Mouse (Mus musculus): ENCODE measurements around the gene Cited2.

Gene Cited2

DNA sequence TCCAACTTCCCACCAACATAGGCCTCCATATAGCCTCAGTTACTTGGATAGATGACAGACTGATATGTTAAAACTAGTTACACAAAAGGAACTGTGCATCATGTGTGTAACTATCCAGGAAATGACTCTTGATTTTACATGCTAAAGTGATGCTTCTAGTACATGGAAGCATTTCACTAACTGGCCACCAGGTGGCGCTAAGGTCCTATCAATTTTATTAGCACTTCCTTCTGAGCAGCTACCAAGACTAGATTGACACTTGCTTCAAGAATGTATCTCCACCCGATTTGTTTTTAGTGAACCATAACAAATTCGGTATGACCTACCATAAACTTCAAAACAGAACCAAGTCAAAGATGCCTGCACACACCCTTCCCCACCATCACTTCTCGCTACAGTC is 10.0 kb downstream of the Cited2 start:
- TF ChIP-seq GATA4 (IDR thresholded peaks at IDR 0.05; ENCODE audit: insufficient replicate concordance, low read length) = no peak

DNA sequence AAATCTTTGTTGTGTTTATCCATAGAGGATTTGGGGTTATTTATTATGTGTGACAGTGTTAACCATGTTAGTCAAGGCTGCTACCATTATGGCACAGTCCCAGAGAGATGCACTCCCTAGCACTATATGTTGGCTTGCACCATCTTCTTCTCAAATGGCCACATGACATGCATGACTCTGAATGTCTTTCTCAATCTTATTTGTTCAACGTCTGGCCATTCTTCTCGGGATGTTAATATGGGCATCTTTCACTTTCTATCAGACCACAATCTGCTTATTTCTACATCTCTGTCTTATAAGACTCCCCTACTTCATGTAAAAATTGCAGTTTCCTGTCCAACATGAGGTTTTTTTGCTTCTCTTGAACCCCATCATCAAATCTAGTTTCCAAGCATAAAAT is 19.6 kb downstream of the Cited2 start:
- no peak for TF ChIP-seq GATA4 (IDR thresholded peaks at IDR 0.05; ENCODE audit: insufficient replicate concordance, low read length)

DNA sequence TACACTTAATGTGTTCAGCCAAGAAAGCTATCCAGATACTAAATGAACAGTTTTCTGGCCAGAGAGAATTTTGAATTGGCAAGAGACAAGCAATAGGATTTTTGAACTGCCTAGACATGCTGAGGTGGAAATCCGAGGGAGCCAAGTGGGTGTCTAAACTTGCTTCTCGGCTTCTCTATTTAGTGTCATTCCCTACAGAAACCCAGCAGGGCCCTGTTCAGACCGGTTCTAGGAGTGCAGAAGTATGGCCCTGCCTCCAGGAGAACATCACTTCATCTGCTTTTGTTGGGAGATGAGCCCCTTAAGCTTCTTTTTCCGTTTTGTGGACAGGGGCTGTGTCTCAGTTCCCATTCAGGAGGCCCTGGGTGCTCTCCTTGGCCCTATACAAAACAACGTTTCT is 29.5 kb downstream of the Cited2 start:
- TF ChIP-seq GATA4 (IDR thresholded peaks at IDR 0.05; ENCODE audit: insufficient replicate concordance, low read length) = no peak

DNA sequence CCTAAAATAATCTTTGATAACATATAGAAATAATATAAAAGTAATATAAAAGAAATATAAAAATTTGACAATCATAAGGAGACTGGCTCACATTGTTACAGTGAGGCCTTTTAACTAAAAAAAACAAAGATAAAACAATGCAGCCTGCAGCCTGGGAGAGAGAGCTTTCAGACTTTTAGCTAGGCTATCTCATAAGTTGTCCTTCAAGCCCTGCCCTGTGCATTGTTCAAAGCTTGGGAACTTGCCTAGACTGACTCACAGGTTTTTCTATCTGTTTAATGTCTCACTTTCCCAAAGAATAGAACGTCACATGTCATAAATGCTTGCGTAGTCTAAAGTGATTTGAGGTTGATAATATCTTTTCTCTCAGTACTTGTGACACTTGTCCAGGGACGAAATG is 36.8 kb downstream of the Cited2 start:
- TF ChIP-seq GATA4 (IDR thresholded peaks at IDR 0.05; ENCODE audit: insufficient replicate concordance, low read length) = no peak

DNA sequence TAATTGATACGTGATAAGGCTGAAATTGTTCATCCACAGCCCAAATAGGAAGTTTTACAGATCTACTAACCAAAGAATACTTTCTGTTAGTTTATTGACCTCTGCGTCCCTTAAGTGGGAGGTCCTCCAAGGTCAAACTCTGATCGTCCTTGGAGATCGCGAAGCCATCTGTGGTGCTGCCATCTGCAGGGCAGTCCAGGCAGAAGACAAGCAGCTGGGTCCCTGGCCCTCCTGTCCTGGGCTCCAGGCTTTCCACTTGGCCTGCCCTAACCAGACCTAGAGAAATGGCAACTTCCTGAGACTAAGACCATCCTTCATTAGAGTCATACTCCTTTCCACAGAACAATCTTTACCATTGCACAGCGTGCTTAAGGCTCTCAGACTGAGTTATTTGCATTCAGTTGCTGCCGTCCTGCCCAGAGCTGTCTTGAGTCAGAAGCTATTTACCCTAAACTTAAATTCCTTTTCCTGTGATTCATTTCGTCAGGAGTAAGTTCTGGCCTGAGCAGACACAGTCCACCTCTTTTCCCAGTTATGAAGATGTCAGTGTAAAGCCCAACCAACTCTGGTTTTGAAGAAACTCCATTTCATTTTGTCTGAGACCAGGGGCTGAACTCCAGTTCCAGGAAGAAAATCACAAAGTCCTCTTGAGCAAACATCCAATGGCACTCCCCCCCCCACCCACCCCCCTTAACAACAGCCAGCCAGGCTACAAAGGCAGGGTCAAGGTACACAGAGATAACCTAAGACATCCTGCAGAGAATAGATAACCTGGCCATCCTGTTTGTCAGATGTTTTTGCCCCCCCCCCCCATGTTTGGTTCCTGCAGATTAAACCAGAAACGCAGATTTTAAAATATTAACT is 38.0 kb downstream of the Cited2 start:
- TF ChIP-seq GATA4 (IDR thresholded peaks at IDR 0.05; ENCODE audit: insufficient replicate concordance, low read length) = no peak

DNA sequence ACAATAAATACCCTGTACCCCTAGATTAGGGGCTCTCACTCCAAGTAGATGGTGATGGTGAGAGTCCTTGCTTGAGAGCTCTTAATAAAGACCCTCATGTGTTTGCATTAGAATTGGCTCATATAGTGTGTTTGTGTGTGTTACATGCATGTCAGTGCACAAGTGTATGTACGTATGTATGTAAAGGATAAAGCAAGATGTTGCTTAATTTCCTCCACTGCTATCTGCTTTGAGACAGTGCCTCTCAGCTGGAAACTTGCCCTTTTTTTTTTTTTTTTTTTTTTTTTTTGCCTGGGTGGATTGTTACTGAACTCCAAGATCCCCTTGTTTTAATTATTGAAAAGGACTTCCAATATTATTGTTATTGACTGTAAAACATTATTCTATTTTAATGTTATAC is 38.6 kb downstream of the Cited2 start:
- no peak for TF ChIP-seq GATA4 (IDR thresholded peaks at IDR 0.05; ENCODE audit: insufficient replicate concordance, low read length)

DNA sequence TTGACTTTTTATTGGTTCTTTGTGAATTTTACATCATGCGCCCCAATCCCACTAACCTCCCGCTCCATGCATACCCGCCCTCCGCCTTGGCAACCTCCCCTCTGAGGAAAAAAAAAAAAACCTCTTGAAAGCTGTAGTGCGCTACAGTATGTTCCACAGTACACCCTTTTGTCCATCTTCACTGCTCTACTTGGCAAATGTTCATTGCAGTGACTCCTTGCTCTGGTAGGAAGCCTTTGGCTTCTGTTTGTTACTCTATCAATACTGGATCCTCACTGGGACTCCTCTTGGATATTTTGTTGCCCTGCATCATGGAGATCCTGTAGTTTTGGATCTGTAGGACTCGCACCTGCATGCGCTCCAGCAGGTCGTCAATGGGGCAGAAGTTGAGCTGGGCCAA is 39.9 kb downstream of the Cited2 start:
- TF ChIP-seq GATA4 (IDR thresholded peaks at IDR 0.05; ENCODE audit: insufficient replicate concordance, low read length) = no peak

DNA sequence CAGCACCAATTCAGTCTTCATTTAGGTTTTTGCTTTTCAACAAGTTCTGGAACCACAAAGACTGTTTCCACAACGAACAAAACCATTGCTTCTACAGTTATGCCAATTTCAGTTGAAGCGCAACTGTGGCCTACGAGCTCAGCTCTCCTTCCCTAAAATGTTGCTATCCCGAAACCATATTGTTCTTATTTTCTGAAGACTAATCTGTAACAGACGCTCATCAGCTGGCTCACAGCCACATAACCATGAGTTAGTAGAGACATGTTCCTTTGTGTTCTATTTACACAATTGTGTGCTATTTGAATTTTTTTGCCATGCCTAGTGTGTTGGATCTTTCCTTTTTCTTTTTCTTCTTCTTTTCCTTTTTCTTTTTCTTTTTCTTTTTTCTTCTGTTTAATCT is 46.8 kb downstream of the Cited2 start:
- TF ChIP-seq GATA4 (IDR thresholded peaks at IDR 0.05; ENCODE audit: insufficient replicate concordance, low read length) = no peak

DNA sequence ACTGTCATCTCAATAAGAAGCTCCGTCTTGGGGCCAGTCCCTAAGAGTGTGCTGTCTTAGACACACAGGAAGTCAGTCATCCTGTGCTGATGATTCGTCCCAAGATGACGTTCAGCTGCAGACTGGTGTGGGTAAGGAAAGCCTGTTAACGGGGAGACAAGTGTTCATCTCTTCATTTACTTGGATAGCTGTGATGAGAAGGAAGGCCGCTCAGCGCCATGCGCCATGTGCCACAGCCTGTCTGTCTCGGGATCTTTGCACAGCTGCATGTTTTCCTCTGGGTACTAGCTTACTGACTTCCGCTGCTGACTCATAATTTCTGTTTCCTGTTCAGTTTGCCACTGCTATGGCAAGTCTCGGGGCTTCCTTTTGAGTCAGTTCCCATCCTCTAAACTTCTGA is 49.3 kb downstream of the Cited2 start:
- TF ChIP-seq GATA4 (IDR thresholded peaks at IDR 0.05; ENCODE audit: insufficient replicate concordance, low read length) = no peak

DNA sequence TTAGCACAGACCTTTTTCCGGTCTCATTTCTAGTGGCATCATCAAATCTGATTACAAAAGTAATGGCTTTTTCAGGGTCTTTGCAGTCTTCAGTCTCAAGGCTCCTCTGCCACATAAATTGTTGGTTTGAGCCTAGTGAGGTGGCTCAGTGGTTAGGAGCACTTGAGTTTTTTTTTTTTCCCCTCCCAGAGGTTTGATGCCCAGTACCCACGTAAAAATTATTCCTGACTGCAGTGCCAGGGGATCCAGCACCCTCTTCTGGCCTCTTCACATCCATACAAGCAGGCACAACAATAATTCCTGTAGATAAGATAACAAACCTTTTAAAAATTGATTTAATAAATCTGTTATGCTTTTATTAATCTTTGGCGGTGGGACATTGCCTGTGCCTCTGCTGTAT is 51.3 kb downstream of the Cited2 start:
- no peak for TF ChIP-seq GATA4 (IDR thresholded peaks at IDR 0.05; ENCODE audit: insufficient replicate concordance, low read length)

DNA sequence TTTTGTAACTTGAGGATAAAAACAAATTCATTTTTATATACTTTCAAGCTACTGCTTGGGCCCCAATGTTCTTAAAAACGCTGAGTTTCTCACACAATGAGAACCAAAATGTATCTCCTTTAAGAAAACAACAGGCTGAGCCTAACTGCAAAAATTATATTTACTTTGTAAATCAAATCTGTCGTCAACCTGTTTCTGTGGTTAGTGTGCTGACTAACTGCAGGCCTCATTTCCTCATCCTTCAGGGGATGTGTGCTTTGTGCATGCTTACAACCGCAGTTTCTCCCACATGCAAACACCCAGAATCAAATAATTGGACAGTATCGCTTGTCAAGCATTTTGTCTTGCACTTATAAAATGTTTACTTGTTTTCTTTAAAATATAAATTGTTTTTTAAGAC is 52.1 kb downstream of the Cited2 start:
- TF ChIP-seq GATA4 (IDR thresholded peaks at IDR 0.05; ENCODE audit: insufficient replicate concordance, low read length) = no peak

All from liver, adult (tissue).